Mouse (Mus musculus): ENCODE results near the gene Med26. TPM values are rescaled to one million over a fixed set of nuclear protein-coding genes. Genes with fewer than 3 reads are reported as not detected.
A peak's percentile ranks its signal among the peaks of the same experiment; 100 is the strongest.

The Med26 gene
- polyA plus RNA-seq (2016; fragmentation: Nextera tagmentation; extraction: Ambion mirVana), result 18.8 and 19.6 TPM in 2 replicates

DNA sequence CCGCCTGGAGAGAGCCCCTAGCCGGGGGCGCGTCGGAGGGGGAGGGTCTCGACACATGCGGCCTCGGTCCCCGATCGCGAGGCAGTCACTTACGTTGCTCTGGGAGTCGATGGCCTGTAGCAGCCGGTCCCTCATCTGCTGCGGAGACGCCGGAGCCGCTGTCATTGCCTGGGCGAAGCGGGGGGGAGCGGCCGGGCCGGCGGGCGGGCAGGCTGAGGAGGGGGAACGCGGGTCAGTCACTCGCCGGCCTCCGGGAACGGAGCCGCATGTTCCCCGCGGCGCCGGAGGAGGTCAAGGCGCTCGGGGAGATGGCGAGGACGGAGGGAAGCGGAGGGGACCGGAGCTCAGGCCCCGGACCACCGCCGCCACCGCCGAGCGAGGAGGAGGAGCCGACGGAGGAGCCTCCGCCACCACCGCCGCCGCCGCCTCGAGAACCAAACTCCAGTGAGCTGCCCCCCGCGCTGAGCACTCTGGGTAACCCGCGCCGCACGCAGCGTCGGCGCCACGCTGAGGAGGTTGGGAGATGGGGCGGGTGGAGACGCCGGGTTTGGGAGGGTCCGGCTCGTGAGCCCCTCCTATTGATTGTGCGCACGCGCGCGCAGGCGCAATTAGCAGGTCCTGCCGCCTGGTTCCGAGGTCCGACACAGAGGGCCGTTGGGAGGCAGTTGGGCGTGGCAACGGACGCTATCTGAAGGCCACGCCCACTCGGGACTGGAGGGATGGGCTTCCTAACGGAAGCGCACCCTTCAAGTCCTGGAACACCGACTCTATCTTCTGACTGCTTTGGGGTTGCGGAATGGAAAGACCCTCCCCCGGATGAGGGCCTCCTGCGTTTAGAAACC is at the start of gene Med26:
Gene Med26, minus strand, starts transcription at position 469 of the 842 bp plus-strand sequence.
- ATAC-seq (ENCODE audit: low FRiP score, low read depth), result peak; percentile 94

DNA sequence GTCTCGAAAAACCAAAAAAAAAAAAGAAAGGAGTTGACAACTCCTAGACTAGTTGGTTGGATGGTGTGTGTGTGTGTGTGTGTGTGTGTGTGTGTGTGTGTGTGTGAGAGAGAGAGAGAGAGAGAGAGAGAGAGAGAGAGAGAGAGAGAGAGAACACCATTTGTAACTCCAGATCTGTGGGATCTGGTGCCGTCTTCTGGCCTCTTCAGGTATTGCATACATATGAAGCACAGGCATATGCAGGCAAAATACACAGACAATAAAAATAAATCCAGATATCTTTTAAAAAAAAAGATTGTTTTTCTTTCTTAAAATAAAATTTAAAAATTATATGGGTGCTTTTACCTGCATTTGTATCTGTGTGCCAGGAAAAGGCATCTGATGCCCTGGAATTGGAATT is 42.1 kb upstream of the Med26 start:
- no peaks in the 10 kb centered on the region for H3K4me1 ChIP-seq
- 64% methylated on average over 2 of the region's 2 CpGs for WGBS
- H3K4me2 ChIP-seq (replicated peaks), result no peak overlapping the region
- no peaks in the 10 kb centered on the region for H3K9me3 ChIP-seq
- no peak overlapping the region for H3K27ac ChIP-seq
- H3K4me3 ChIP-seq, result no peak overlapping the region
- ATAC-seq (ENCODE audit: low FRiP score, low read depth), result no peak
- H3K9ac ChIP-seq, result no peak overlapping the region
- no peaks in the 10 kb centered on the region for H3K27me3 ChIP-seq (replicated peaks)
- H3K36me3 ChIP-seq, result no peaks in the 10 kb centered on the region

More for the DNA sequence above, at the start of gene Med26:
- H3K4me2 ChIP-seq (replicated peaks), result peak within 1 kb of the TSS; percentile 99
- H3K9me3 ChIP-seq, result no peaks in the 10 kb centered on the region
- H3K4me3 ChIP-seq, result peak within 1 kb of the TSS; percentile 94
- no peaks in the 10 kb centered on the region for H3K27me3 ChIP-seq (replicated peaks)
- WGBS, result under 1% methylated on average over 92 of the region's 92 CpGs
- H3K9ac ChIP-seq, result peak within 1 kb of the TSS; percentile 95
- peaks cover 26% of the 10 kb centered on the region for H3K4me1 ChIP-seq
- peaks cover 11% of the 10 kb centered on the region; the same call in 1 of the 2 replicates for H3K36me3 ChIP-seq
- peak within 1 kb of the TSS; percentile 86 for H3K27ac ChIP-seq

DNA sequence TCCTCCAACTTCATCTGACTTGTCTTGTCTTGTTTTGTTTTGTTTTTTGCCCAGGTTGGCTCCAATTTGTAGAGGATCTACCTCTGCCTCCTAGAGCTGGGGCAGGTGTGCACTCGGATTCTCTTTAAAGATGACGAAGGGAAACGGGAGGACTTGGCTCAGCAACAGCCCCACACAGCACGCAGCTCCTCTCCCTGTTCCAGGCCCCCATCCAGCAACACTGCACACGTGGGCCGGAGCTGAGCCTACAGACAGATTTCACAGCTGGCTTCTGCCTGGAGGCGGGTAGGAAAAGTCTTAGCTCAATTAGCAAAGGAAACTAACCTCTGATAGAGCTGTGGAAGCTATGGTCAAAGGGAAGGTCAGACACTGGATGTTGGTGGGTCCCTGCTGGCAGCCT is 41.2 kb upstream of the Med26 start:
- Histone ChIP-seq H3K27me3 (replicated peaks) (no peaks in the 10 kb centered on the region), H3K4me2 (replicated peaks) (no peak overlapping the region), H3K4me1 (no peaks in the 10 kb centered on the region), H3K9me3 (no peaks in the 10 kb centered on the region), H3K27ac (no peak overlapping the region), H3K4me3 (no peak overlapping the region), H3K36me3 (no peaks in the 10 kb centered on the region), H3K9ac (no peak overlapping the region)
- 88% methylated on average over 7 of the region's 7 CpGs for WGBS
- ATAC-seq (ENCODE audit: low FRiP score, low read depth), result no peak

DNA sequence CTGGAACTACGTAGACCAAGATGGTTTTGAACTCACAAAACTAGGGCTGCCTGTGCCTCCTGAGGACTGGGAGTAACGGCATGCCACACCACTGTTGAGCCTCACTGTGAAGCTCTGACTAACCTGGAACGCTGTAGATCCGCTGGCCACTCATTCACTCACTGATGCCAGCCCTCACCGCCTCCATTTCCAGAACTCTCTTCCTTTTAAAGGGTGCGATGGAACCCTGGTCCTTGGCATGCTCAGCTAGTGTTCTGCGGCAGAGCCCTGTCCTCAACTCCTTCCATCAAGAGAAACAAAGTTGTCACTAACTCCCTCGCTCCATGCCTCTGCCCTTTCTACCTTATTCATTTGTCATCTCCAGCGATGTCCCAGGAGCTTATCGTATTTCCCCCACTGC is 40.8 kb upstream of the Med26 start:
- no peak overlapping the region for H3K4me3 ChIP-seq
- WGBS, result 90% methylated on average over 10 of the region's 10 CpGs
- H3K4me1 ChIP-seq, result no peaks in the 10 kb centered on the region
- H3K36me3 ChIP-seq, result no peaks in the 10 kb centered on the region
- H3K9me3 ChIP-seq, result no peaks in the 10 kb centered on the region
- ATAC-seq (ENCODE audit: low FRiP score, low read depth), result no peak
- H3K27ac ChIP-seq, result no peak overlapping the region
- no peak overlapping the region for H3K9ac ChIP-seq
- H3K4me2 ChIP-seq (replicated peaks), result no peak overlapping the region
- H3K27me3 ChIP-seq (replicated peaks), result no peaks in the 10 kb centered on the region

DNA sequence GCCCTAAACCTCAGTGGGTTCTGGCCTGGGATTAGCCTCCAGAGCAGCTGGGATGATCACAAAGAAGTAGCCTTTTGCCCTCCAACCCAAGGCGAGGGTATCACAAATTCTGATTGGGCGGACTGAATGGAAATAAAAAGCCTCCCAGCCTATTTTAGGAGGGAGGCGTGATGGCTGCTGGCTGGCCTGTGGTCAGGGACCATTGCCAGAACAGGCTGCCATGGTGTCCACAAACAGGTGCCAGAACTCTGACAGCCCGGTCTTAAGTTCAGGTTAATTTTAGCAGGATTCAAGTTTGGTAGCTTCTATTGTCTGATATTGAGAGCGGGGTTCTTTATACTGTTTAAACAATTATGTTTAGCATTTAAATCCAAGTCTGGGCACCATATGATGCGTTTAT is 39.7 kb upstream of the Med26 start:
- Histone ChIP-seq H3K4me3 (no peak overlapping the region), H3K4me1 (no peaks in the 10 kb centered on the region), H3K4me2 (replicated peaks) (no peak overlapping the region), H3K36me3 (no peaks in the 10 kb centered on the region), H3K9ac (no peak overlapping the region), H3K27me3 (replicated peaks) (no peaks in the 10 kb centered on the region), H3K9me3 (no peaks in the 10 kb centered on the region), H3K27ac (no peak overlapping the region)
- no peak for ATAC-seq (ENCODE audit: low FRiP score, low read depth)
- WGBS, result 71% methylated on average over 6 of the region's 6 CpGs

DNA sequence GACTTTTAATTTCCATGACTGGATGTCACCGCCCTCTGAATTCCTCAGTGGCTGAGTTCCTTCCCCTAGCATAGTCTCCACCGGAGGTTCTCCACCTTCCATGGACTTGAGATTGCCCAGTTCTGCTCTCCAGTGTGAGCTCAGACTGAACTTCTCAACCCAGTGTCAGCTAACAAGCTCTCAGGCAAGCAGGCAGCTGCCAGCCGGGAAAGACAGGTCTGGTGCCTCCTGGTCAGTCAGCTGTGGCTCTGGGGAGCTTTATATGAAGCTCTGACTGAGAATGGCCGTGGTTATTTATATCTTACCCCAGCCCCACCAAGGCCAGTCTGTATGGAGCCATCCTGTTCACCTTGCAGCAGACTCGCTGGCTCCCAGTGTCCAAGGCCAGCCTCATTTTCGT is 36.3 kb upstream of the Med26 start:
- Histone ChIP-seq H3K27ac (no peak overlapping the region), H3K4me3 (no peak overlapping the region), H3K4me1 (no peaks in the 10 kb centered on the region), H3K9ac (no peak overlapping the region), H3K27me3 (replicated peaks) (no peaks in the 10 kb centered on the region), H3K36me3 (peaks cover 4% of the 10 kb centered on the region; the same call in 1 of the 2 replicates), H3K9me3 (no peaks in the 10 kb centered on the region), H3K4me2 (replicated peaks) (no peak overlapping the region)
- 80% methylated on average over 6 of the region's 6 CpGs for WGBS
- ATAC-seq (ENCODE audit: low FRiP score, low read depth), result no peak

DNA sequence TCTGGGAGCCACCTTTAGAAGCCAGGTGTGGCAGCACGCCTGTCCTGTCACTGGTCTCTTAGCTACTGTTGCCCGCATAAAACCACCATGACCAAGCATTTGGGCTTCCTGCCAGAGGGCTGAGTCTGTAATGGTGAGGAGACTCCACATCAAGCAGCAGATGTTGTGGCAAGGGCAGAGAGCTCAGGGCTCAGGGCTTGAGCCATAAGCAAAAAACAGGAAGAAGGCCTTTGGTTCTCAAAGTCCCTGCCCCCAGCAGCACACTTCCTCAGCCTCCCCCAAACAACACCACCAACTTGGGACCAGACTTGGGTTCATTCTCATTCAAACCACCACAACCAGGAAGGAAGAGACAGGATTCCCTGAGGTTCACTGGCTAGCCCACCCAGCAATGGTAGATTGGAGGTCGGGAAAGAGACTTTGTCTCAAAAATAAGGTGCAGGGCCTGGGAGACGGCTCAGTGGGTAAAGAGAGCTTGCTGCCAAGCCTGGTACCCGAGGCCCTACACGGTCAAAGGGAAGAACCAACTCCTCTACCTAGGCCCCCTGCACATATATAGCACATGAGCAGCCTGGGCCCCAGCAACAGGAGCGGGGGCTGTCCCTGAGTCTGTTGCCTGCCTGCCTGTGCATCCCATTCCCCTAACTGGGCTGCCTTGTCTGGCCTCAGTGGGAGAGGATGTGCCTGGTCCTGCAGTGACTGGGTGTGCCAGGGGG is 35.1 kb upstream of the Med26 start:
- Histone ChIP-seq H3K27me3 (replicated peaks) (no peaks in the 10 kb centered on the region), H3K9ac (no peak overlapping the region), H3K4me3 (no peak overlapping the region), H3K36me3 (peaks cover 4% of the 10 kb centered on the region; the same call in 1 of the 2 replicates), H3K9me3 (no peaks in the 10 kb centered on the region), H3K4me1 (no peaks in the 10 kb centered on the region), H3K27ac (no peak overlapping the region), H3K4me2 (replicated peaks) (no peak overlapping the region)
- ATAC-seq (ENCODE audit: low FRiP score, low read depth), result 0 out of 2 replicates have a peak, but pooled peaks have one; percentile 27
- 79% methylated on average over 7 of the region's 7 CpGs for WGBS

DNA sequence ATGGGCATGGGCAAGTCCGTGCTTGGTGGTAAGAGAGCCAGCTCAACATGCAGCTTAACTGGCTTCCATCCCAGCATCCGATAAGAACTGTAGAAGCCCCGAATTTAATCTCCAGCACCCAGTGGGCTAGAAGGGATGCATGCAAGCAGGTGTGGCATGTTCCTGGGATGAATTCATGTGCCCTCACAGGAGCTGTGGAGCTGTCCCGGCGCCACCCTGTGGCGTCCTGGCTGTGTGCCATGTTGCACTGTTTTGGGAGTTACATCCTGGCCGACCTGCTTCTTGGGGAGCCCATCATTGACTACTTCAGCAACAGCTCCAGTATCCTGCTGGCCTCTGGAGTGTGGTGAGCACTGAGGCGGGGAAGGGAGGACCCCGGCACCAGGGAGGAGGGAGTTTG is 31.3 kb upstream of the Med26 start:
- no peak overlapping the region for H3K9ac ChIP-seq
- ATAC-seq (ENCODE audit: low FRiP score, low read depth), result no peak
- H3K4me1 ChIP-seq, result no peaks in the 10 kb centered on the region
- no peak overlapping the region for H3K4me3 ChIP-seq
- no peak overlapping the region for H3K27ac ChIP-seq
- no peak overlapping the region for H3K4me2 ChIP-seq (replicated peaks)
- H3K36me3 ChIP-seq, result peaks cover 4% of the 10 kb centered on the region; the same call in 1 of the 2 replicates
- H3K27me3 ChIP-seq (replicated peaks), result no peaks in the 10 kb centered on the region
- 73% methylated on average over 9 of the region's 9 CpGs for WGBS
- H3K9me3 ChIP-seq, result no peaks in the 10 kb centered on the region

DNA sequence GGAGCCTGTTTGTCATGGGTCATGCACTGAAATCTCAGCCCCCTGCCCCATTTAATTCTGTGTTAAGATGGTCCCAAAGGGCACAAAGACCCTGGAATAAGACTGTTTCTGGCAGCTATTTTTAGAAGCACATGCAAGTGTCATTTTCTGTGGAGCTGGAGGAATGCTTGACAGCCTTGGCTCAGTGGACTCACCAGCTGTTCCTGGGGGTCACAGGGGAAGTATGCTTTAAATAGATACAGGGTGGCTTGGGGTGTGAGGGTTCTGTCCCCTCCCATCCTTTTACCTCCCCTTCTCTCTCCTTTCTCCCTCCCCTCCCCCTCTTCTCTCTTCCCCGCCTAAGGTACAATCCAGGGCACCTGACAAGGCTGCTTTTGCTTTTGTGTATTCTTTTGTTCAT is 29.9 kb upstream of the Med26 start:
- Histone ChIP-seq H3K9me3 (no peaks in the 10 kb centered on the region), H3K4me3 (no peak overlapping the region), H3K9ac (no peak overlapping the region), H3K27me3 (replicated peaks) (no peaks in the 10 kb centered on the region), H3K36me3 (peaks cover 4% of the 10 kb centered on the region; the same call in 1 of the 2 replicates), H3K27ac (no peak overlapping the region), H3K4me2 (replicated peaks) (no peak overlapping the region), H3K4me1 (peaks cover 4% of the 10 kb centered on the region)
- 75% methylated on average over 1 of the region's 1 CpGs for WGBS
- no peak for ATAC-seq (ENCODE audit: low FRiP score, low read depth)

DNA sequence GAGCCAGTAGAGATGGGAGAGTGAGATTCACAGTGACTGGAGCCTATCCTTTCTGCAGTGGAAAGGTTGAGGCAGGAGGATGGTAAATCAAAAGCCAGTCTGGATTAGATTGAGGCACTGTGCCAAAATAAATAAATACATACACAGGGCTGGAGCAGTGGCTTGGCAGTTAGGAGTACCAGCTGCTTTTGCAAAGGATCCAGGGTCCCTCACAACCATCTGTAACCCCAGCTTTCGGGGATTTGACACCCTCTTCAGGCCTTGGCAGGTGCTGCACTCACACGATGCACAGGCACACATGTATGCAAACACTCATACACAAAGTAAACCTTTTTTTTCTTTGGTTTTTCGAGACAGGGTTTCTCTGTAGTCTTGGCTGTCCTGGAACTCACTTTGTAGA is 29.2 kb upstream of the Med26 start:
- Histone ChIP-seq H3K4me2 (replicated peaks) (no peak overlapping the region), H3K27me3 (replicated peaks) (no peaks in the 10 kb centered on the region), H3K9me3 (no peaks in the 10 kb centered on the region), H3K36me3 (peaks cover 4% of the 10 kb centered on the region; the same call in 1 of the 2 replicates), H3K27ac (no peak overlapping the region), H3K4me1 (peaks cover 11% of the 10 kb centered on the region), H3K9ac (no peak overlapping the region), H3K4me3 (no peak overlapping the region)
- 83% methylated on average over 3 of the region's 3 CpGs for WGBS
- ATAC-seq (ENCODE audit: low FRiP score, low read depth), result no peak

DNA sequence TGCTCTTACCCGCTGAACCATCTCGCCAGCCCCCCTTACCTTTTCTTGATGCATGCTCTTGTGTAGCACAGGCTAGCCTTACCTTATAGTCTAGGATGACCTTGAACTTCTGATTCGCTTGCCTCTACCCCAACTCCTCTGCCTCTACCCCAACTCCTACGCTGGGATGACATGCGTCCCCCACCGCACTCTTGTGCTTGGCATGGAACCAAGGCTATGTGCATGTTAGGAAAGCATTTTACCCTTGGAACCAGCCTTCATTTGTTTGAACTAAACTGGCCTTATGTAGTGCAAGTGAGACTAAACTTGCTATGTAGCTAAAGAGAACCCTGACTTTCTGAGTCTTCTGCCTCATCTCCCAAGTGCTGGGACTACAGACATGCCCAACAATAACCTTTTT is 27.8 kb upstream of the Med26 start:
- H3K36me3 ChIP-seq, result peaks cover 4% of the 10 kb centered on the region; the same call in 1 of the 2 replicates
- no peak for ATAC-seq (ENCODE audit: low FRiP score, low read depth)
- H3K4me3 ChIP-seq, result no peak overlapping the region
- H3K4me2 ChIP-seq (replicated peaks), result no peak overlapping the region
- H3K9ac ChIP-seq, result no peak overlapping the region
- no peaks in the 10 kb centered on the region for H3K27me3 ChIP-seq (replicated peaks)
- H3K9me3 ChIP-seq, result no peaks in the 10 kb centered on the region
- H3K27ac ChIP-seq, result no peak overlapping the region
- 94% methylated on average over 6 of the region's 6 CpGs for WGBS
- H3K4me1 ChIP-seq, result peaks cover 14% of the 10 kb centered on the region

DNA sequence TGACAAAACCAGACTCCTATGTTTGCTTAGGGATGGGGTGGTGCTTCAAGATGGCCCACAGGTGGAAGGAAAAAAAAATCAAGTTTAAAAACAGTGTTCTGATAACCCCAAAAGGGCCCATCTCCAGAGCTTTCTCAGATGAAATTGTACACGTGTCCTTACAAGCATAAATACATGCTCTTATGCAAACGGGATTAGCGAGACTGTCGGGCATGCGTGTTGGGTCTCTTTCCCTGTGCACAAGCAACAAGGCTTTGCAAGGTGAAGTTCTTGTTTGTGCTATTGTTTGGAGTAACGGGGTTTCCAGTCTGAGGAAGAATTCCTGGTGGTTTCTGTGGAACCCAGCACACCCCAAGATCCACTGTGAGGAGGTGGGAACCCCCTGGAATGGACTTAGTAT is 25.4 kb upstream of the Med26 start:
- Histone ChIP-seq H3K27ac (no peak overlapping the region), H3K27me3 (replicated peaks) (no peaks in the 10 kb centered on the region), H3K4me3 (no peak overlapping the region), H3K4me1 (peaks cover 23% of the 10 kb centered on the region), H3K36me3 (peaks cover 9% of the 10 kb centered on the region), H3K4me2 (replicated peaks) (0 out of 2 replicates have a peak overlapping the region, but pooled peaks have one; percentile 12), H3K9me3 (no peaks in the 10 kb centered on the region), H3K9ac (no peak overlapping the region)
- no peak for ATAC-seq (ENCODE audit: low FRiP score, low read depth)
- 87% methylated on average over 6 of the region's 6 CpGs for WGBS

All from neural tube, embryonic 12.5 days (tissue).